Mouse (Mus musculus) heart, adult 2 months (tissue): ENCODE data around the gene F830045P16Rik.

Experiments
- CTCF ChIP-seq: fragments of 200-600 bp; IDR thresholded peaks from 2 replicates; pipeline ENCODE4 v1.8.1; 2022; ENCODE audit warnings: antibody characterized with exemption, mild to moderate bottlenecking, moderate library complexity
- POLR2A ChIP-seq: fragments of 200-500 bp; IDR thresholded peaks from 2 replicates; pipeline ENCODE4 v1.6.1; 2011; ENCODE audit warnings: mild to moderate bottlenecking, low read depth, low read length, control low read depth; ENCODE audit not compliant: insufficient read depth

DNA sequence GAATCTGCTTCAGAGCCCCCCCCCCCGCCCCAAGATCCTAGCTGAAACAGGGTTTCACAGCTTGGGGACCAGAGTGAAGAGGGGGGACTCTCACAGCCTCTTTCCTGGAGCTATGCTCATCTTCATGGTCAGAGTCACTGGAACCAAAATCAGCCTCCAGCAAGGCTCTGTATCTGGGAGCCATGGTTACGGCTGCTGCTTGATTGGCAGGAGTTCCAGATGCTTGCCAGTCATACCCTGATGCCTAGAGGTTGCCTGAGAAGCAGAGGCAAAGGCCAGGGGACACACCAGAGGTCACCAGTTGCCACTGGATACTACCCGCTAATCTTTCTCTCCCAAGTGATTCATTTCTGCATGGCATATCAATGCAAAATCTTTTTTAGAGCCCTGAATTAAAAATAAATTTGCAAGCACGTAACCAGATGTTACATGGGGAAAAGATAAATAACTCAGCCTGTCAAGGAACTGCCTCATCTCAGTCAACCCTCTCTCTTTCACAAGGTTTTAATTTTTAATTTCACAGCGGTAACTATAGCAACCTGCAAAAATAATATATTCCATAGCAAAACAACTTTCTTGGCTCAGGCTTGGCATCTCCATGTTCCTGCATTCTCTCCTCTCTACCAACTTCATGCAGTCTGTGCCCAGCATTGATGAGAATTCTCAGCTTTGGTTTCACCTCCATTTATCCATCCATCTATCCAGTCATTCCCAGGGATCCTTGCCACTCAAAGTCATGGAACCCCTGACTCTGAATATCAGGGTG, 27.7 kb upstream of the F830045P16Rik start:
- TF ChIP-seq POLR2A (no peak), CTCF (no peak)
